Mouse (Mus musculus) forebrain, embryonic 15.5 days (tissue): ENCODE data around the gene Hid1. TPM values are rescaled to one million over a fixed set of nuclear protein-coding genes. Genes with fewer than 3 reads are reported as not detected.

Source experiments
- ATAC-seq: fragments of 200-750 bp; cut with Nextera tagmentation; replicated peaks from 2 replicates; pipeline ENCODE4 v1.8.0; 2017; ENCODE audit warnings: mild to moderate bottlenecking, moderate TSS enrichment, moderate library complexity
- H3K27ac ChIP-seq: fragments of 300-500 bp; sonication (generic); replicated peaks from 2 replicates; pipeline ENCODE4 v1.5.1; 2015; ENCODE audit warnings: mild to moderate bottlenecking, inconsistent platforms
- H3K27me3 ChIP-seq: fragments of 300-500 bp; sonication (generic); 2 replicates; pipeline ENCODE4 v1.6.1; 2015; ENCODE audit warnings: inconsistent platforms
- H3K36me3 ChIP-seq: fragments of 300-500 bp; sonication (generic); 2 replicates; pipeline ENCODE4 v1.6.1; 2015; ENCODE audit warnings: mild to moderate bottlenecking, inconsistent platforms
- H3K4me1 ChIP-seq: fragments of 300-500 bp; sonication (generic); 2 replicates; pipeline ENCODE4 v1.6.1; 2015; ENCODE audit warnings: inconsistent platforms
- H3K4me2 ChIP-seq: fragments of 300-500 bp; sonication (generic); replicated peaks from 2 replicates; pipeline ENCODE4 v1.6.1; 2015; ENCODE audit warnings: mild to moderate bottlenecking, inconsistent platforms
- H3K4me3 ChIP-seq: fragments of 300-500 bp; sonication (generic); 2 replicates; pipeline ENCODE4 v1.5.1; 2015; ENCODE audit warnings: mild to moderate bottlenecking, inconsistent platforms
- H3K9ac ChIP-seq: fragments of 300-500 bp; sonication (generic); replicated peaks from 2 replicates; pipeline ENCODE4 v1.6.1; 2015; ENCODE audit warnings: mild to moderate bottlenecking, inconsistent platforms
- H3K9me3 ChIP-seq: fragments of 300-500 bp; sonication (generic); 2 replicates; pipeline ENCODE4 v1.6.1; 2016; ENCODE audit warnings: inconsistent platforms
- WGBS: fragments of 180-500 bp; shearing (Covaris S2); methylation state at CpG from one replicate; pipeline ENCODE4 v1.1.7; 2015; ENCODE audit warnings: mixed read lengths; 5-methylcytosine and 5-hydroxymethylcytosine counted together
- polyA plus RNA-seq: library from polyadenylated mRNA; unstranded; fragments of >200 nt; fragmentation: Nextera tagmentation; extraction: Ambion mirVana; gene quantifications from 2 replicates; pipeline ENCODE4 v1.2.1, GENCODE M21; 2015

Hid1 gene
- polyA plus RNA-seq, 1 experiment from 2014 or later: 48.9 TPM

GRCm38 (mm10) chr11:115349976-115350375 lies 17.6 kb downstream of the Hid1 start:
- Histone ChIP-seq H3K4me1 (no peaks in the 10 kb centered on the region), H3K9me3 (no peaks in the 10 kb centered on the region), H3K27ac (no peak overlapping the region), H3K4me3 (no peak overlapping the region), H3K27me3 (no peaks in the 10 kb centered on the region), H3K9ac (no peak overlapping the region), H3K36me3 (peaks cover 21% of the 10 kb centered on the region; the same call in 1 of the 2 replicates), H3K4me2 (no peak overlapping the region)
- 88% methylated on average over 4 of the region's 4 CpGs for WGBS
- no peak for ATAC-seq

GRCm38 (mm10) chr11:115348681-115349248 lies 18.8 kb downstream of the Hid1 start:
- Histone ChIP-seq H3K9ac (no peak overlapping the region), H3K4me3 (no peak overlapping the region), H3K27ac (no peak overlapping the region), H3K4me1 (no peaks in the 10 kb centered on the region), H3K27me3 (no peaks in the 10 kb centered on the region), H3K36me3 (peaks cover 21% of the 10 kb centered on the region; the same call in 1 of the 2 replicates), H3K4me2 (no peak overlapping the region), H3K9me3 (no peaks in the 10 kb centered on the region)
- 67% methylated on average over 17 of the region's 17 CpGs for WGBS
- no peak for ATAC-seq

- 51% methylated on average over 7 of the region's 7 CpGs for WGBS
- Histone ChIP-seq H3K36me3 (peaks cover under 1% of the 10 kb centered on the region; the same call in 1 of the 2 replicates), H3K9me3 (no peaks in the 10 kb centered on the region), H3K27ac (no peak overlapping the region), H3K9ac (no peak overlapping the region), H3K27me3 (no peaks in the 10 kb centered on the region), H3K4me3 (no peak overlapping the region), H3K4me1 (no peaks in the 10 kb centered on the region), H3K4me2 (no peak overlapping the region)
- ATAC-seq: no peak
Measured at GRCm38 (mm10) chr11:115345515-115345914, 22.0 kb downstream of the Hid1 start.

GRCm38 (mm10) chr11:115344967-115345366 lies 22.6 kb downstream of the Hid1 start:
- Histone ChIP-seq H3K4me1 (no peaks in the 10 kb centered on the region), H3K4me3 (no peak overlapping the region), H3K36me3 (no peaks in the 10 kb centered on the region; the same call in 1 of the 2 replicates), H3K27me3 (no peaks in the 10 kb centered on the region), H3K9me3 (no peaks in the 10 kb centered on the region), H3K4me2 (no peak overlapping the region), H3K9ac (no peak overlapping the region), H3K27ac (no peak overlapping the region)
- 15% methylated on average over 12 of the region's 12 CpGs for WGBS
- ATAC-seq: no peak

GRCm38 (mm10) chr11:115341866-115342265 lies 25.7 kb downstream of the Hid1 start:
- Histone ChIP-seq H3K4me1 (no peaks in the 10 kb centered on the region), H3K9ac (no peak overlapping the region), H3K4me3 (no peak overlapping the region), H3K36me3 (no peaks in the 10 kb centered on the region), H3K4me2 (no peak overlapping the region), H3K27me3 (no peaks in the 10 kb centered on the region; the same call in 1 of the 2 replicates), H3K27ac (no peak overlapping the region), H3K9me3 (no peaks in the 10 kb centered on the region)
- ATAC-seq: no peak
- WGBS: 68% methylated on average over 6 of the region's 6 CpGs

GRCm38 (mm10) chr11:115341246-115341645 lies 26.3 kb downstream of the Hid1 start:
- ATAC-seq: no peak
- Histone ChIP-seq H3K9ac (no peak overlapping the region), H3K9me3 (no peaks in the 10 kb centered on the region), H3K4me3 (no peak overlapping the region), H3K36me3 (no peaks in the 10 kb centered on the region), H3K27ac (no peak overlapping the region), H3K4me2 (no peak overlapping the region), H3K27me3 (no peaks in the 10 kb centered on the region; the same call in 1 of the 2 replicates), H3K4me1 (no peaks in the 10 kb centered on the region)
- 69% methylated on average over 2 of the region's 2 CpGs for WGBS

GRCm38 (mm10) chr11:115337826-115338225 lies 29.7 kb downstream of the Hid1 start:
- 71% methylated on average over 1 of the region's 1 CpGs for WGBS
- no peak for ATAC-seq
- H3K27me3 ChIP-seq: peaks cover 19% of the 10 kb centered on the region
- peaks cover 9% of the 10 kb centered on the region for H3K4me1 ChIP-seq
- no peak overlapping the region for H3K4me2 ChIP-seq
- H3K4me3 ChIP-seq: no peak overlapping the region
- H3K9me3 ChIP-seq: no peaks in the 10 kb centered on the region
- H3K9ac ChIP-seq: no peak overlapping the region
- H3K27ac ChIP-seq: no peak overlapping the region
- no peaks in the 10 kb centered on the region for H3K36me3 ChIP-seq

GRCm38 (mm10) chr11:115337350-115337749 lies 30.2 kb downstream of the Hid1 start:
- no peak overlapping the region for H3K4me3 ChIP-seq
- peaks cover 9% of the 10 kb centered on the region for H3K4me1 ChIP-seq
- H3K9ac ChIP-seq: no peak overlapping the region
- peaks cover 19% of the 10 kb centered on the region for H3K27me3 ChIP-seq
- H3K36me3 ChIP-seq: no peaks in the 10 kb centered on the region
- H3K9me3 ChIP-seq: no peaks in the 10 kb centered on the region
- WGBS: 73% methylated on average over 3 of the region's 3 CpGs
- no peak for ATAC-seq
- no peak overlapping the region for H3K4me2 ChIP-seq
- no peak overlapping the region for H3K27ac ChIP-seq

GRCm38 (mm10) chr11:115336115-115336514 lies 31.4 kb downstream of the Hid1 start:
- no peak overlapping the region for H3K9ac ChIP-seq
- H3K27me3 ChIP-seq: peaks cover 19% of the 10 kb centered on the region
- ATAC-seq: no peak
- no peak overlapping the region for H3K4me2 ChIP-seq
- 22% methylated on average over 6 of the region's 6 CpGs for WGBS
- no peak overlapping the region for H3K27ac ChIP-seq
- H3K4me1 ChIP-seq: peaks cover 9% of the 10 kb centered on the region
- no peaks in the 10 kb centered on the region for H3K9me3 ChIP-seq
- H3K4me3 ChIP-seq: no peak overlapping the region
- no peaks in the 10 kb centered on the region for H3K36me3 ChIP-seq

- Histone ChIP-seq H3K27me3 (peaks cover 19% of the 10 kb centered on the region), H3K4me2 (no peak overlapping the region)
- 45% methylated on average over 12 of the region's 12 CpGs for WGBS
Measured at GRCm38 (mm10) chr11:115335223-115335622, 32.3 kb downstream of the Hid1 start.

GRCm38 (mm10) chr11:115334531-115334930 lies 33.0 kb downstream of the Hid1 start, which contains the start of gene Otop3:
Otop3 (plus strand) TSS chr11:115334731.
- ATAC-seq: no peak
- peak within 1 kb of the TSS; percentile 47 for H3K4me2 ChIP-seq
- peaks cover 19% of the 10 kb centered on the region for H3K27me3 ChIP-seq
- H3K9ac ChIP-seq: no peak within 1 kb of the TSS; the same call in 1 of the 2 replicates
- WGBS: 3% methylated on average over 29 of the region's 29 CpGs
- H3K4me3 ChIP-seq: peak within 1 kb of the TSS; percentile 25
- peaks cover 9% of the 10 kb centered on the region for H3K4me1 ChIP-seq
- H3K27ac ChIP-seq: no peak within 1 kb of the TSS
- no peaks in the 10 kb centered on the region for H3K9me3 ChIP-seq
- no peaks in the 10 kb centered on the region for H3K36me3 ChIP-seq

More at GRCm38 (mm10) chr11:115335223-115335622, 32.3 kb downstream of the Hid1 start:
- Histone ChIP-seq H3K36me3 (no peaks in the 10 kb centered on the region), H3K9ac (no peak overlapping the region), H3K27ac (no peak overlapping the region), H3K9me3 (no peaks in the 10 kb centered on the region), H3K4me1 (peaks cover 9% of the 10 kb centered on the region), H3K4me3 (no peak overlapping the region)
- ATAC-seq: no peak

- Histone ChIP-seq H3K27me3 (peaks cover 7% of the 10 kb centered on the region; the same call in 1 of the 2 replicates), H3K9me3 (no peaks in the 10 kb centered on the region), H3K9ac (no peak overlapping the region), H3K27ac (no peak overlapping the region), H3K4me1 (peaks cover under 1% of the 10 kb centered on the region), H3K4me2 (no peak overlapping the region), H3K36me3 (no peaks in the 10 kb centered on the region), H3K4me3 (no peak overlapping the region)
- ATAC-seq: no peak
- 74% methylated on average over 15 of the region's 15 CpGs for WGBS
Measured at GRCm38 (mm10) chr11:115329339-115329738, 38.2 kb downstream of the Hid1 start.

- WGBS: 75% methylated on average over 7 of the region's 7 CpGs
- Histone ChIP-seq H3K27ac (no peak overlapping the region), H3K4me2 (no peak overlapping the region), H3K36me3 (no peaks in the 10 kb centered on the region), H3K27me3 (peaks cover 29% of the 10 kb centered on the region), H3K9me3 (no peaks in the 10 kb centered on the region), H3K4me3 (no peak overlapping the region), H3K9ac (no peak overlapping the region), H3K4me1 (peaks cover 15% of the 10 kb centered on the region)
- ATAC-seq: no peak
Measured at GRCm38 (mm10) chr11:115326730-115327129, 40.8 kb downstream of the Hid1 start.
